Mouse (Mus musculus): ENCODE data around the gene 1700088E04Rik.

- no peak for TF ChIP-seq CTCF (IDR thresholded peaks at IDR 0.05; ENCODE audit: low read depth, low read length)
- no peak for TF ChIP-seq POLR2AphosphoS5 (IDR thresholded peaks at IDR 0.05; ENCODE audit: insufficient replicate concordance, low read depth, low read length)
- no peak for TF ChIP-seq GATA1 (IDR thresholded peaks at IDR 0.05; ENCODE audit: borderline replicate concordance, low read length)
- TF ChIP-seq TAL1 (conservative IDR thresholded peaks at IDR 0.05; ENCODE audit: low read depth, low read length) = no peak
- TF ChIP-seq GATA2 (IDR thresholded peaks at IDR 0.05; ENCODE audit: borderline replicate concordance, low read depth, low read length) = no peak
Observed at GRCm38 (mm10) chr15:79151881-79152280, 10.8 kb upstream of the 1700088E04Rik start.

Data from G1E (cell line).